Mouse (Mus musculus) c-Kit-positive CD71-positive TER-119-negative erythroid progenitor cells, embryonic 14.5 days (primary cell): ENCODE data around the gene Ttc30a2.
A peak's percentile ranks its signal among the peaks of the same experiment; 100 is the strongest.
"Not testable (repeated sequence)": the region's sequence is repeated elsewhere in the genome, so short reads cannot be mapped to it uniquely, and the experiment has no call there.

ENCODE experiments used
- DNase-seq: peaks from one replicate; pipeline ENCODE4 v3.0.0-alpha.2; 2013; ENCODE audit warnings: low read depth

Ttc30a2 gene

GRCm38 (mm10) chr2:75980933-75981439, 3.0 kb upstream of the Ttc30a2 start:
- DNase-seq, result not testable (repeated sequence)

- DNase-seq, result not testable (repeated sequence)
Measured at GRCm38 (mm10) chr2:75976070-75976469, 1.9 kb downstream of the Ttc30a2 start.

GRCm38 (mm10) chr2:75974131-75974530, 3.8 kb downstream of the Ttc30a2 start:
- no peak for DNase-seq

DNA sequence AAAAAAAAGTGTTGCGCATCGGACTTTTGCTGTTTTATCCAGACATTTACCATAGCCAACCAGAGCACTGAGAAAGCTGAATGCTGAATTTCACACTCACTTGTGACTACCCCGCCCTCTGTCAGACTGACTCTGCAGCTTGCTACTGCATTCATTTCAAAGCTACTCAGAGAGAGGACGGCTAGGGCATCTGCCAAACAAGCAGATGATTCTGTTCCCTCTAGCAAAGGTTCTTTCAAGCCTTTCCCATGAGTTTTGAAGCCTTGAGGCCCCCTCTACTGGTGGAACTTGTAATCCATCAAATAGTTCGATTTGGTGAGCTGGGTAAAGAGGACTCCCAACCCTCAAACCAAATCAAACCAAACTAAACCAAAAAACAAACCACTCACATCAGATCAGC, 13.0 kb downstream of the Ttc30a2 start:
- peak; percentile 51 for DNase-seq

DNA sequence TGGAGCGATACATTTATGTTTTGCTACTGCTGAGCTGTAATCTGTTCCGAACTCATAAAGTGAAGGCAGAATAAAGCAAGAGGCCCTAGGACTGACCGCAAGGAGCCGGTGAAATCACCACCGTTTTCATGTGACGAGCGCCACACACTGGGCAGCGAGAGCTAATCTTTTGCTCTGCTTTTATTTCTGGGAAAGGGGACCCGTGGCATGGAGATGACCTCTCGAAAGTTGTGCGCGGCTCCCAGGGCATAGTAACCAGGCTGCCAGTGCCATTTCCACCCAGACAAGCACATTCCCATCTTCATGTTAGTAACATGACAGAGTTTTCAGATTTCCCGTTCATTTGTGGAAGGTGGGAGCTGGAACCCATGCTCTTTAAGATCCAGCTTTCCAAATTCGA, 13.5 kb downstream of the Ttc30a2 start:
- DNase-seq, result peak; percentile 17

DNA sequence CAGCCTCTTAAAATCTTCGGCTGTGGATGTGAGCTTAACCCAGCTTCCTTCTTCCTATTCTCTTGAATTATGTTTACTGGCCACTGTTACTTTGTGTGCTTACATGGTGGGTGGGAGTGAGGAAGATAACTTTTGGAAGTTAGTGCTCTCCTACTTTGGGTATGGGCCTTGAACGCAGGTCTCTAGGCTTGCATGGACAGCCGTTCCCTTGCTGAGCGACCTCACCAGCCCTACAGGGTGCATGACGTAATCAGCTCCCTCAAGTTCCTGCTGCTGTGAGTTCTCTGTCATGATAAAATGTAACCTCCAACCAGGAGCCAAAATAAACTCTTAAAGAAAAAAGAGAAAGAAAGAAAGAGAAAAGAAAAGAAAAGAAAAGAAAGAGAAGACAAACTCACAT, 13.9 kb downstream of the Ttc30a2 start:
- DNase-seq, result no peak

- no peak for DNase-seq
Measured at GRCm38 (mm10) chr2:75963211-75963840, 14.6 kb downstream of the Ttc30a2 start.

DNA sequence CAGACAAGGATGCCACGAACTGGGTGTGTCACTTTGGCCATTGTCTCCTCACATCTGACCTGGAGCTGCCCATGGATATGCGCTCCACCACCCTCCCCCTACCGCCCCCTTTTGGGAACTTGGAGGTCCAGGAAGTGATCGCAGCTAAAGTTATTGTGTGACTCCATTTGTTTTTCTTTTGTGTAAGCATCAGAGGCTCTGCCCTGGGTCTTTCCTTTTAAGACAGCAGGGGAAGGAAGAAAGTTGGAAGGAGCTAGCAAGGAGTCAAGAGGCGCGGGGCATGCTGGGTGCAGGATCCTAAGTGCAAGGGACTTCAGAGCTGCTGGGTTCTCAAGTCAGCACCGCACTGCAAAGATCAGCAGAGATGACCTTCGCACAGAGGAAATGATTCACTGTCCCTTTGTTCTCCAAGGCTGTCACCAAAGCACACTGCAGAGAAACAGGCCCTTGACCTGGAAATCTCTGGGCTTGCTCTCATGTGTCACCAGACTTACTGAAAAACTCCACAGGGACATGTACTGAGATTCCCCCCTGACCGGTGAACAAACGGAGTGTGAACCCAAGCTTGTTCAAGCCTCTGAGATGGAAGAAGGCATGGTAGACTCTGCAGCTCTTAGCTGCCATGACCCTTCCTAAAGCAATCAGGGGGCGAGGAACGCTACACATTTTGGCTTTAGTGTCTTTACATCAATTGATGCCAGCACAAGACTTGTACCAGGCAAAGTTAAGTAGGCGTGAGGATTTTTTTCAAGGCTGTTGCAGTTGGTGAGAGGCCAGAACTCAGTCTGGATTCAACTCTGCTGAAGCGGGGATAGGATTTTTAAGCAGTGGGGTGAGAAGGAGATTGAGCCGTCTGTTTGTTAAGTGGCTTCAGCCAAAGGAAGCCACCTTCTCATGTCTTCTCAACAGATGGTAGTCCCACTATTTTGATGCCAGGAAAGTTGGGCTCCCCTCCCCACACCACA, 17.3 kb downstream of the Ttc30a2 start:
- no peak for DNase-seq

DNA sequence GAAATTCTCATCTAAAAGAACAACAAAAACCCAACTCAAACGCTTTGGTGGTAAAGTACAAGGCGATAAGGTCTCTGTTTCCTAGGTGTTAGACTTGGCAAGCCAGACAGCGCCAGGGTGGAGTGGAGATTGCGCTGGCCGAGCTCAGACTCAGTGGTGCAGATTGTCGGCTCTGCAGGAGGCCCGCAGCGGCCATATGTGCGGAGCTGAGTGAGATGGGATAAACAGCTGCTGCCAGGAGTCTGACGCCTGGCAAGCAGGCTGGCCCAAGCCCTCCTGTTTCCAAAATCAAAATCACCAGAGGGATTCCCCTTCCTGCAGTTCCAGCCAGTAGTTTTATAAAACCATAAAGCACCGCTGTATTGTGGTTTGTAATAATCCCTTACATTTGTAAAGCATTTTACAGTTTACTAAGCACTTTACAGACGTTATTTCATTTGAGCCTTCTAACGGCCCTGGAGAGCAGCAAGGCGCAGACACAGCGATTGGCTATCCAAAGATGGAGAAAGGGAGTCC, 18.1 kb downstream of the Ttc30a2 start:
- no peak for DNase-seq

- DNase-seq, result no peak
Measured at GRCm38 (mm10) chr2:75959183-75959849, 18.7 kb downstream of the Ttc30a2 start.

DNA sequence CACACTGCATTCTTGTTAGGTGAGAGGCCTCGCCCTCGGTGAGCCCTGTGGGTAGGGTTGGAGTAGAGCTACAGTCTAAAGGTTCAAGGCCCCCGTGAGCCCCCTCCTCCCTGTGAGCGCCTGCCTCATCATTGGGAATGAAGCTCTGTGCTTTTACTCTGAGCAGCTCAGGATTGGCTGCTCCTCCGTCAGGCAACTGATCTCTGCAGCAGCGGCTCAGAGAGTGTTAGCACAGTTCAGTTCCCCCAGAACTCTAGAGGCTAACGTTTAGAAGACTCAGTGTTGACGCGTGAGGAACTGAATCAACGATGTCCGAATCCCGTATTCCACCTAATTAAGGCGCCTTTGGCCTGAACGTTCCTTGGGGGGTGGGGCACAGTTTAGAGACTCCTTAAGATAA, 22.3 kb downstream of the Ttc30a2 start:
- DNase-seq, result no peak

DNA sequence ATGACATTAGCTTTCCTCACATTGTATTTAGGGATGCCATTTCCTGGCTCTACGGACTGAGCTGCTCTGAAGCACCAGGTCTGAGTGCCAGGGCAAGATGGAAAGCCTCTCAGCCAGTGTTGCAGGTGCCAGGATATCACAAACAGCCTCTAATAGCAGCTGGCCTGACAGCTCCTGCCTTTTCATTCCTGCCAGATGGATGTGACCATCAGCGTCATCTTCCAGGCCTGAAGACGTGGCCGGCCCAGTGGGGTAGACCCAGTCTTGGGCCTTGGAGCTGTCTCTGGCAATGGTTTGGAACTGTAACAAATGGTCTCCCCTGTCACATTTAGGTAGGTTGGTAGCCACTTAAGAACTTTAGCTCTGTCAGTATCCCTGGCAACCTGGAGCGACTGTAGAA, 24.6 kb downstream of the Ttc30a2 start:
- no peak for DNase-seq

DNA sequence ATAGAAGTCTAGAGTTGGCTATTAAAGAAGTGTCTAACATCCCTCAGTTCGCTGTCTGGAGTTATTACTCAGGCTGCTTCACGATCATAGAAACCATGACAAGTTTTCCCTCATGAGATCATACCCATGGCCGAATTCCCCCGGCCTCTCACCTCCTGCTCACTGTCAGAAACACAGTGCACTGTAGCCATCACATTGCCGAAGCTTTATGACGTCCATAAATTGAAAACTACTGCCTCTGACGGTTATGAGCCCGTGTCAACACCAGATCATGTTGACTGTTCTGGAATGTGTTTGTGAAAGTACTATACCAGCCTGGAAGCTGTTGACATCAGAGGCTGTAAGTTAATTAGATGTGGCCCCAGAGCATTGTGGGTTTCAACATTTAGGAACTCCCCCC, 27.3 kb downstream of the Ttc30a2 start:
- no peak for DNase-seq

DNA sequence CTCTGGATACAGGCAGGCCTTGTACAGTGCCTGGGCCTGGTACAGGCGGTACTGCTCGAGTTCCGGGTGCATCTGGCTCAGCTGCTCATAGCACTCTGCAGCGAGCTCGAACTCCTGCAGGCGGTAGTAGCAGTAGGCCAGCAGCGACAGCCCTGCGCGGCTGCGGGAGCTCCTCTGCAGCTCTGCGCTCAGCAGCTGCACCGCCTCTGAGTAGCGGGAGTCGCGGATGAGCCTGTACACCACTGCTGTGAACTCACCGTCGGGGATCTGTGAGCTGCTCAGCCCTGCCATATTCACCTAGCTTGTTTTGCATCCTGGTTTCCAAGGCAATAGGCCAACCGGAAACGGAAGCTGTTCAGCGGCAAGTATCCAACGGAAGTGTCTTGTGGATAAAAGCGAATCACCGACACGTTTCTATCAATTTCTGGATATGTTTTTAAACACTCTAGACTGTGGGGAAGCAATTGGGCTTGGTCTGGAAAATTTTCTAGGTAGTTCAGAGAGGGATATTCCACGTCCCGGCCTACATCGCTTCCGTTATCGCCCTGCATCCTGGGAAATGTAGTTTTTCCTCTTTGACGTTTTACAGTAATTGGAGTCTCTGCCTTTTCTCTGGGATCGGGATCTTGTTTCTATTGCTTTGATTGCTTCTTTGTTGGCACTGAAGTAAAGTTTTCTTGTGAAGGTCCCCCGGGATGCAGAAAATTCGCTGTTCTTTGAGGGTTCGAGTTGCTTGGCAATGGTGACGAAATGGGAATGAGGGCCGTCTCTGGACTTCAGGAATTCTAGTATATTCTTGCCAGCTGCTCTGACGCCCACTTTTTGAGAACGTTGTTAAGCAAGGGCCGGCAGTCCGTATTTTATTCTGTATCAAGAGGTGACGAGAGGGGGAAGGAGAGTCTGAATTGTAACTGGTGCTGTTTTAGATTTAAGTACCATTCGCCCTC, 39.6 kb downstream of the Ttc30a2 start, which contains the start of gene Ttc30b:
Gene Ttc30b, minus strand, starts transcription at position 469 of the 947 bp plus-strand sequence.
- peak; percentile 66 for DNase-seq

DNA sequence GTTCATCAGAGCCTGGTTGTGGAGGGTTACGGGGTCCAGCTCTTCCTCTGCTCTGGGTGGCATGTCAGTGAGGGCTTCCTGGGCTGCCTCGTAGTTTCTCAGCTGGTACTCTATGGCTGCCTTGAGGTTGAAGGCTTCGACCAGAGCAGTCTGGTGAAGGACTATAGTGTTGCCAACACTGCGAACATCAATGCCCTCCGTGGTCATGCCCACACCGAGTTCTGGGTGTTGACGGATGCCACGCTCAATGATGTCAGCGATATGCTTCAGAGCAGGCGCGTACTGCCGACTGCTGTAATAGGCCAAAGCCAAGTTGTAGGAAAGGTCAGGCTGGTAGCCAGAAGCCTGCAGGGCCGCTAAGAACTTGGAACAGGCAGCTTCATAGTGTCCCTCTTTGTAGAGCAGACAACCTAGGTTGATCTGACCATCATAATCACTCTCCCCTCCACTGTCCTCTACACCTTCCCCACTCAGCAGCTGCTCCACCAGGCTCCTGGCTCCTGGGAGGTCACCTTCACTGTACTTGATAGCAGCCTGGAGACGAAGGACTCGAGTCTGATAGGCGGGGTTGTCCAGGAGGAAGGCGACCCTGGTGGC, 40.4 kb downstream of the Ttc30a2 start:
- DNase-seq, result not testable (repeated sequence)

GRCm38 (mm10) chr2:75936685-75937084, 41.3 kb downstream of the Ttc30a2 start:
- not testable (repeated sequence) for DNase-seq

- DNase-seq, result no peak
Measured at GRCm38 (mm10) chr2:75933541-75933940, 44.4 kb downstream of the Ttc30a2 start.

- no peak for DNase-seq
Measured at GRCm38 (mm10) chr2:75930941-75931340, 47.0 kb downstream of the Ttc30a2 start.

- DNase-seq, result no peak
Measured at GRCm38 (mm10) chr2:75929786-75930444, 48.1 kb downstream of the Ttc30a2 start.

GRCm38 (mm10) chr2:75929141-75929540, 48.8 kb downstream of the Ttc30a2 start:
- DNase-seq, result no peak
